Mouse (Mus musculus): Measurements from ENCODE around the gene Lingo1.

Gene Lingo1

GRCm38 (mm10) chr9:56605443-56605806, 190.8 kb downstream of the Lingo1 start:
- DNase-seq (ENCODE audit: low spot score), result no peak

- no peak for DNase-seq (ENCODE audit: low spot score)
These were observed 191.3 kb downstream of the Lingo1 start for GRCm38 (mm10) chr9:56604797-56605442.

GRCm38 (mm10) chr9:56600655-56601054, 195.6 kb downstream of the Lingo1 start:
- no peak for DNase-seq (ENCODE audit: low spot score)

GRCm38 (mm10) chr9:56592639-56593038, 203.6 kb downstream of the Lingo1 start:
- no peak for DNase-seq (ENCODE audit: low spot score)

GRCm38 (mm10) chr9:56591248-56591888, 204.9 kb downstream of the Lingo1 start:
- no peak for DNase-seq (ENCODE audit: low spot score)

GRCm38 (mm10) chr9:56589762-56590161, 206.5 kb downstream of the Lingo1 start:
- no peak for DNase-seq (ENCODE audit: low spot score)

- DNase-seq (ENCODE audit: low spot score), result no peak
These were observed 212.2 kb downstream of the Lingo1 start for GRCm38 (mm10) chr9:56584043-56584424.

- no peak for DNase-seq (ENCODE audit: low spot score)
These were observed 212.9 kb downstream of the Lingo1 start for GRCm38 (mm10) chr9:56583139-56584042.

GRCm38 (mm10) chr9:56582628-56583027, 213.6 kb downstream of the Lingo1 start:
- no peak for DNase-seq (ENCODE audit: low spot score)

- no peak for DNase-seq (ENCODE audit: low spot score)
These were observed 214.6 kb downstream of the Lingo1 start for GRCm38 (mm10) chr9:56581700-56582099.

- no peak for DNase-seq (ENCODE audit: low spot score)
These were observed 215.3 kb downstream of the Lingo1 start for GRCm38 (mm10) chr9:56581016-56581415.

- DNase-seq (ENCODE audit: low spot score), result no peak
These were observed 216.2 kb downstream of the Lingo1 start for GRCm38 (mm10) chr9:56580101-56580500.

- no peak for DNase-seq (ENCODE audit: low spot score)
These were observed 218.9 kb downstream of the Lingo1 start for GRCm38 (mm10) chr9:56577405-56577804.

GRCm38 (mm10) chr9:56572534-56573479, 223.5 kb downstream of the Lingo1 start:
- DNase-seq (ENCODE audit: low spot score), result no peak
